22 mouse cellular contexts compared by ENCODE assay signal in the genomic region with DNA sequence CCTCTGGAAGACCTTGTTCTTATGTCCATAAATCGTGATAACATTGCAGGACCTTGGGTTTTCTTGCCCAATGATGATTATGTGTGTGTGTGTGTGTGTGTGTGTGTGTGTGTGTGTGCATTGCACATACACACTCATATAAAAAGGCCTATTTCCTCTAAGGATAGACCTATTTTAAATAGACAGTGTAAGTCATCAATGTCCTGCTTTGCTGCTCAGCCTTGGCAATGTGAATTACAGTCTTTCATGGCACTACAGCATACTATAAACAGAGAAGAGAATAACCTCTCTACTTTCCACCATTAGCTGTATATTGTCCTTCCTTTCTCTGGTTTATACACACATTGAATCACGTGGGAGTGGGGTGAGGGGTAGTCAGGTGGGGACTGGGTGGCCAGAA.
"Had no signal": no experiment of that assay in that cellular context is flagged by ENCODE, and none has a peak within 500 bp of the region (broad histone marks: within the 10 kb centered on the region; RNA-seq: fewer than 3 reads in every experiment).

No protein-coding gene starts in this region.

- H3K4me2 ChIP-seq: limb, embryonic 13.5 days; liver, embryonic 12.5 days; liver, embryonic 15.5 days; lung, embryonic 15.5 days; midbrain, embryonic 13.5 days had no signal

- ATAC-seq: liver, embryonic 12.5 days; midbrain, embryonic 16.5 days had no signal

- DNase-seq: kidney, adult 8-10 months; kidney, postnatal 25 days; layer of hippocampus, adult 9-11 months; liver; lung, adult 18-20 months; lung, postnatal 10 days; lung, postnatal 36 days; thymus, adult 2 months; thymus, postnatal 14 days; thymus, postnatal 4 days had no signal

- H3K4me1 ChIP-seq: liver, embryonic 12.5 days; liver, embryonic 15.5 days; lung, embryonic 15.5 days; megakaryocyte, embryonic 14.5 days; midbrain, embryonic 10.5 days; midbrain, embryonic 13.5 days had no signal

- H3K9ac ChIP-seq: limb, embryonic 13.5 days; liver, embryonic 12.5 days; liver, embryonic 15.5 days; lung, embryonic 15.5 days; midbrain, embryonic 13.5 days had no signal

- H3K9me3 ChIP-seq: limb, embryonic 10.5 days; limb, embryonic 13.5 days; liver, embryonic 12.5 days; liver, embryonic 15.5 days; lung, embryonic 15.5 days; midbrain, embryonic 10.5 days; midbrain, embryonic 13.5 days had no signal

- H3K27ac ChIP-seq: layer of hippocampus, adult 2 months; limb, embryonic 10.5 days; limb, embryonic 13.5 days; liver, embryonic 12.5 days; liver, embryonic 15.5 days; lung, embryonic 15.5 days; midbrain, embryonic 10.5 days; midbrain, embryonic 13.5 days; stomach, postnatal 0 days had no signal

- H3K4me3 ChIP-seq: layer of hippocampus, adult 2 months; limb, embryonic 10.5 days; limb, embryonic 13.5 days; liver, embryonic 12.5 days; liver, embryonic 15.5 days; lung, embryonic 15.5 days; megakaryocyte, embryonic 14.5 days; midbrain, embryonic 10.5 days; midbrain, embryonic 13.5 days; myocyte had no signal

- H3K27me3 ChIP-seq: limb, embryonic 13.5 days; liver, embryonic 12.5 days; liver, embryonic 15.5 days; lung, embryonic 15.5 days; megakaryocyte, embryonic 14.5 days; midbrain, embryonic 13.5 days had no signal

- H3K36me3 ChIP-seq: limb, embryonic 10.5 days; limb, embryonic 13.5 days; liver, embryonic 12.5 days; liver, embryonic 15.5 days; lung, embryonic 15.5 days; midbrain, embryonic 10.5 days; midbrain, embryonic 13.5 days had no signal
